Mouse (Mus musculus) MEL (cell line): ENCODE results near the gene Cox4i2. TPM values are rescaled to one million over a fixed set of nuclear protein-coding genes. Genes with fewer than 3 reads are reported as not detected.

Experiments
- DNase-seq: peaks from one replicate; pipeline ENCODE4 v3.0.0; 2011; ENCODE audit warnings: low read depth, low spot score
- H3K27ac ChIP-seq: 2 replicates; pipeline ENCODE4 v1.5.1; 2012; ENCODE audit warnings: low read depth, mild to moderate bottlenecking, control low read depth, low read length, moderate library complexity; ENCODE audit not compliant: control insufficient read depth
- H3K27me3 ChIP-seq, 2 experiments: fragments of 150-350 bp in 1 of 2; sonication (generic) in 1 of 2; 2 replicates each; pipeline ENCODE4 v1.6.1; 2012; ENCODE audit warnings: low read length in 2 of 2, mild to moderate bottlenecking in 2 of 2, improper control_type of control experiment in 1 of 2, moderate library complexity in 1 of 2; ENCODE audit not compliant: insufficient read depth in 2 of 2, control insufficient read depth in 1 of 2
- H3K36me3 ChIP-seq, 2 experiments: 2 replicates each; pipeline ENCODE4 v1.6.1; 2012 to 2014; ENCODE audit warnings: low read length in 2 of 2, improper control_type of control experiment in 1 of 2, inconsistent platforms in 1 of 2, mild to moderate bottlenecking in 1 of 2; ENCODE audit not compliant: insufficient read depth in 2 of 2, control insufficient read depth in 1 of 2
- H3K4me1 ChIP-seq, 2 experiments: fragments of 150-350 bp in 1 of 2; sonication (generic) in 1 of 2; 2 replicates each; pipeline ENCODE4 v1.6.1; 2012; ENCODE audit warnings: low read length in 2 of 2, improper control_type of control experiment in 1 of 2, mild to moderate bottlenecking in 1 of 2; ENCODE audit not compliant: insufficient read depth in 2 of 2, control insufficient read depth in 1 of 2
- H3K4me3 ChIP-seq, 2 experiments: fragments of 150-350 bp in 1 of 2; sonication (generic) in 1 of 2; 2 replicates each; pipeline ENCODE4 v1.5.1; 2012; ENCODE audit warnings: low read depth in 2 of 2, low read length in 2 of 2, mild to moderate bottlenecking in 2 of 2, moderate library complexity in 2 of 2, control low read depth in 1 of 2, improper control_type of control experiment in 1 of 2; ENCODE audit not compliant: control insufficient read depth in 1 of 2, insufficient read depth in 1 of 2
- H3K79me2 ChIP-seq: 2 replicates; pipeline ENCODE4 v1.6.1; 2012; ENCODE audit warnings: mild to moderate bottlenecking, low read length, moderate library complexity; ENCODE audit not compliant: control insufficient read depth, poor library complexity, insufficient read depth
- H3K9ac ChIP-seq: 2 replicates; pipeline ENCODE4 v1.6.1; 2012; ENCODE audit warnings: low read depth, mild to moderate bottlenecking, control low read depth, low read length, moderate library complexity; ENCODE audit not compliant: control insufficient read depth, poor library complexity, severe bottlenecking
- H3K9me3 ChIP-seq: fragments of 150-350 bp; sonication (generic); replicated peaks from 2 replicates; pipeline ENCODE4 v1.6.1; 2012; ENCODE audit warnings: mild to moderate bottlenecking, low read length, improper control_type of control experiment, moderate library complexity; ENCODE audit not compliant: insufficient read depth
- BHLHE40 ChIP-seq: IDR thresholded peaks from 2 replicates; pipeline ENCODE4 v1.6.1; 2012; ENCODE audit warnings: low read depth, mild to moderate bottlenecking, inconsistent platforms, low read length, improper control_type of control experiment, borderline replicate concordance
- CHD2 ChIP-seq: IDR thresholded peaks from 2 replicates; pipeline ENCODE4 v1.6.1; 2011; ENCODE audit warnings: low read length, improper control_type of control experiment
- CTCF ChIP-seq, 3 experiments: IDR thresholded peaks in 2 of 3; conservative IDR thresholded peaks in 1 of 3; 2 replicates each; pipeline ENCODE4 v1.5.1; 2011 to 2012; ENCODE audit warnings: low read length in 3 of 3, low read depth in 2 of 3, mild to moderate bottlenecking in 2 of 3, improper control_type of control experiment in 1 of 3, inconsistent platforms in 1 of 3, mixed read lengths in 1 of 3, moderate library complexity in 1 of 3; ENCODE audit not compliant: control insufficient read depth in 1 of 3, insufficient read depth in 1 of 3, poor library complexity in 1 of 3, severe bottlenecking in 1 of 3
- EP300 ChIP-seq, 2 experiments: IDR thresholded peaks; 2 replicates each; pipeline ENCODE4 v1.6.1; 2011; ENCODE audit warnings: improper control_type of control experiment in 2 of 2, low read length in 2 of 2, low read depth in 1 of 2, mild to moderate bottlenecking in 1 of 2
- GATA1 ChIP-seq: IDR thresholded peaks from 2 replicates; pipeline ENCODE4 v1.6.1; 2011; ENCODE audit warnings: low read depth, low read length, improper control_type of control experiment
- KAT2A ChIP-seq: conservative IDR thresholded peaks from 2 replicates; pipeline ENCODE4 v1.6.1; 2012; ENCODE audit warnings: low read depth, low read length, improper control_type of control experiment, inconsistent platforms
- MAX ChIP-seq: IDR thresholded peaks from 2 replicates; pipeline ENCODE4 v1.6.1; 2011; ENCODE audit warnings: low read length, improper control_type of control experiment
- MXI1 ChIP-seq: IDR thresholded peaks from 2 replicates; pipeline ENCODE4 v1.6.1; 2011; ENCODE audit warnings: mild to moderate bottlenecking, low read depth, low read length, improper control_type of control experiment
- MYB ChIP-seq: IDR thresholded peaks from 2 replicates; pipeline ENCODE4 v1.6.1; 2011; ENCODE audit warnings: mild to moderate bottlenecking, low read depth, low read length, improper control_type of control experiment
- MYC ChIP-seq: IDR thresholded peaks from 2 replicates; pipeline ENCODE4 v1.6.1; 2011; ENCODE audit warnings: low read depth, mild to moderate bottlenecking, low read length, improper control_type of control experiment, moderate library complexity
- NRF1 ChIP-seq: IDR thresholded peaks from 2 replicates; pipeline ENCODE4 v1.6.1; 2014; ENCODE audit warnings: low read depth, mild to moderate bottlenecking, inconsistent platforms, low read length, improper control_type of control experiment, moderate library complexity; ENCODE audit not compliant: poor library complexity, insufficient read depth, severe bottlenecking
- POLR2AphosphoS5 ChIP-seq: IDR thresholded peaks from 2 replicates; pipeline ENCODE4 v1.6.1; 2012; ENCODE audit warnings: low read depth, borderline replicate concordance, mild to moderate bottlenecking, inconsistent platforms, low read length, moderate library complexity, mixed read lengths
- SIN3A ChIP-seq: IDR thresholded peaks from 2 replicates; pipeline ENCODE4 v1.6.1; 2012; ENCODE audit warnings: low read length, improper control_type of control experiment, inconsistent platforms
- SMC3 ChIP-seq: IDR thresholded peaks from 2 replicates; pipeline ENCODE4 v1.6.1; 2011; ENCODE audit warnings: low read depth, low read length, improper control_type of control experiment
- TBP ChIP-seq: IDR thresholded peaks from 2 replicates; pipeline ENCODE4 v1.8.0; 2011; ENCODE audit warnings: low read depth, low read length, improper control_type of control experiment
- TCF12 ChIP-seq: IDR thresholded peaks from 2 replicates; pipeline ENCODE4 v1.6.1; 2014; ENCODE audit warnings: low read depth, mild to moderate bottlenecking, inconsistent platforms, low read length, improper control_type of control experiment, moderate library complexity
- UBTF ChIP-seq: IDR thresholded peaks from 2 replicates; pipeline ENCODE4 v1.6.1; 2012; ENCODE audit warnings: low read depth, mild to moderate bottlenecking, inconsistent platforms, low read length, improper control_type of control experiment, moderate library complexity, borderline replicate concordance; ENCODE audit not compliant: insufficient read depth
- USF2 ChIP-seq, 2 experiments: IDR thresholded peaks; 2 replicates each; pipeline ENCODE4 v1.6.1; 2011 to 2012; ENCODE audit warnings: improper control_type of control experiment in 2 of 2, low read length in 2 of 2, borderline replicate concordance in 1 of 2, inconsistent platforms in 1 of 2, low read depth in 1 of 2, mild to moderate bottlenecking in 1 of 2; ENCODE audit not compliant: insufficient read depth in 1 of 2
- ZC3H11A ChIP-seq: IDR thresholded peaks from 2 replicates; pipeline ENCODE4 v1.6.1; 2012; ENCODE audit warnings: low read depth, mild to moderate bottlenecking, inconsistent platforms, low read length, improper control_type of control experiment
- ZKSCAN1 ChIP-seq: IDR thresholded peaks from 2 replicates; pipeline ENCODE4 v1.6.1; 2012; ENCODE audit warnings: low read depth, mild to moderate bottlenecking, inconsistent platforms, low read length, improper control_type of control experiment, moderate library complexity
- ZMIZ1 ChIP-seq: IDR thresholded peaks from 2 replicates; pipeline ENCODE4 v1.6.1; 2012; ENCODE audit warnings: low read depth, mild to moderate bottlenecking, inconsistent platforms, low read length, improper control_type of control experiment, moderate library complexity
- ZNF384 ChIP-seq: IDR thresholded peaks from 2 replicates; pipeline ENCODE4 v1.6.1; 2012; ENCODE audit warnings: low read depth, mild to moderate bottlenecking, inconsistent platforms, low read length, improper control_type of control experiment
- polyA plus RNA-seq, 2 experiments: library from polyadenylated mRNA; stranded (reverse) in 1 of 2; unstranded in 1 of 2; fragments of >175 nt in 1 of 2; fragments of >200 nt in 1 of 2; gene quantifications; 2 replicates each; pipeline versions ENCODE4 v1.2.1 to v1.2.4; 2012; ENCODE audit warnings: low replicate concordance in 2 of 2, low read depth in 1 of 2; ENCODE audit not compliant: insufficient read length in 2 of 2, insufficient read depth in 1 of 2, missing spikeins in 1 of 2
- total RNA-seq: library from RNA; depleted of rRNA; stranded (reverse); fragments of 300-350 nt; gene quantifications from 2 replicates; pipeline ENCODE4 v1.2.3, GENCODE M21; 2012

The Cox4i2 gene
- total and polyA plus RNA-seq, 3 experiments: 0.17 TPM; not detected in 2

- H3K9me3 ChIP-seq: no peaks in the 10 kb centered on the region
- H3K79me2 ChIP-seq: no peaks in the 10 kb centered on the region
- TF ChIP-seq TBP: no peak
- no peak for TF ChIP-seq MYC
- TF ChIP-seq NRF1: no peak
- no peak for TF ChIP-seq ZNF384
- no peak for TF ChIP-seq UBTF
- TF ChIP-seq ZC3H11A: no peak
- TF ChIP-seq CTCF (IDR thresholded peaks at IDR 0.05 in 2 of 3, conservative IDR thresholded peaks at IDR 0.05 in 1 of 3; ENCODE audit: control insufficient read depth in 1 of 3, insufficient read depth in 1 of 3, low read depth in 2 of 3, low read length in 3 of 3, poor library complexity in 1 of 3, severe bottlenecking in 1 of 3): no peak
- TF ChIP-seq GATA1: no peak
- TF ChIP-seq MYB: no peak
- no peak for TF ChIP-seq SIN3A
- TF ChIP-seq SMC3: no peak
- no peak for TF ChIP-seq TCF12
- TF ChIP-seq ZMIZ1: no peak
- TF ChIP-seq ZKSCAN1: no peak
- TF ChIP-seq BHLHE40: no peak
- TF ChIP-seq MXI1: no peak
- no peak for TF ChIP-seq CHD2
- no peak for TF ChIP-seq KAT2A
- no peak for TF ChIP-seq MAX
- no peak overlapping the region for H3K9ac ChIP-seq
- no peaks in the 10 kb centered on the region for H3K27me3 ChIP-seq
- peaks cover 0 to 4% of the 10 kb centered on the region in 2 experiments; a peak in 2 of 4 replicates for H3K36me3 ChIP-seq
- no peak overlapping the region for H3K4me3 ChIP-seq
- H3K27ac ChIP-seq: no peak overlapping the region
- no peak for DNase-seq
- H3K4me1 ChIP-seq: peaks cover 5 to 9% of the 10 kb centered on the region in 2 experiments; a peak in 3 of 4 replicates
Measured at GRCm38 (mm10) chr2:152775357-152775756, 21.4 kb downstream of the Cox4i2 start.

- H3K27ac ChIP-seq: no peak overlapping the region
- peaks cover 0 to 4% of the 10 kb centered on the region in 2 experiments; a peak in 2 of 4 replicates for H3K36me3 ChIP-seq
Measured at GRCm38 (mm10) chr2:152776019-152776418, 22.0 kb downstream of the Cox4i2 start.

More at GRCm38 (mm10) chr2:152776019-152776418, 22.0 kb downstream of the Cox4i2 start:
- Histone ChIP-seq H3K27me3 (no peaks in the 10 kb centered on the region), H3K4me1 (peaks cover 5 to 8% of the 10 kb centered on the region in 2 experiments; a peak in 3 of 4 replicates), H3K9me3 (no peaks in the 10 kb centered on the region), H3K9ac (no peak overlapping the region), H3K79me2 (no peaks in the 10 kb centered on the region), H3K4me3 (no peak overlapping the region)
- no peak for DNase-seq
- TF ChIP-seq POLR2AphosphoS5 (no peak), USF2 (IDR thresholded peaks at IDR 0.05; ENCODE audit: borderline replicate concordance in 1 of 2, insufficient read depth in 1 of 2, low read depth in 1 of 2, low read length in 2 of 2) (no peak), EP300 (IDR thresholded peaks at IDR 0.05; ENCODE audit: low read depth in 1 of 2, low read length in 2 of 2) (no peak)
